Mouse (Mus musculus) liver, embryonic 14.5 days (tissue): ENCODE measurements at regions not wholly inside any gene's neighbourhood (a gene's known extent, or its start where the extent isn't known, plus 50 kb on each side); places are given as distances from the start of the nearest gene placed in this dataset.

Source experiments
- ATAC-seq: fragments of 200-750 bp; cut with Nextera tagmentation; 2 replicates; pipeline ENCODE4 v1.8.0; 2017; ENCODE audit warnings: moderate number of reproducible peaks, mild to moderate bottlenecking, moderate library complexity; ENCODE audit not compliant: insufficient read depth
- DNase-seq, 3 experiments: peaks; one replicate each; pipeline ENCODE4 v3.0.0-alpha.2; 2012 to 2013; ENCODE audit warnings: low read depth in 3 of 3, low spot score in 3 of 3
- H3K27ac ChIP-seq: fragments of 300-500 bp; sonication (generic); 2 replicates; pipeline ENCODE4 v1.5.1; 2014; ENCODE audit warnings: moderate library complexity, mild to moderate bottlenecking, control low read depth, inconsistent platforms
- H3K27me3 ChIP-seq: fragments of 300-500 bp; sonication (generic); 2 replicates; pipeline ENCODE4 v1.6.1; 2014; ENCODE audit warnings: mild to moderate bottlenecking, low read length, moderate library complexity; ENCODE audit not compliant: control insufficient read depth, insufficient read depth
- H3K36me3 ChIP-seq: fragments of 300-500 bp; sonication (generic); replicated peaks from 2 replicates; pipeline ENCODE4 v1.6.1; 2014; ENCODE audit warnings: low read depth; ENCODE audit not compliant: control insufficient read depth, insufficient read depth
- H3K4me1 ChIP-seq, 2 experiments: fragments of 200-500 bp in 1 of 2; fragments of 300-500 bp in 1 of 2; sonication (generic) in 1 of 2; replicated peaks; 2 replicates each; pipeline ENCODE4 v1.6.1; 2012 to 2014; ENCODE audit warnings: antibody characterized with exemption in 1 of 2, inconsistent platforms in 1 of 2, low read length in 1 of 2; ENCODE audit not compliant: control insufficient read depth in 2 of 2, insufficient read depth in 2 of 2
- H3K4me2 ChIP-seq: fragments of 300-500 bp; sonication (generic); 2 replicates; pipeline ENCODE4 v1.6.1; 2014; ENCODE audit warnings: low read depth, mild to moderate bottlenecking, control low read depth, moderate library complexity
- H3K4me3 ChIP-seq, 2 experiments: fragments of 200-500 bp in 1 of 2; fragments of 300-500 bp in 1 of 2; sonication (generic) in 1 of 2; 2 replicates each; pipeline ENCODE4 v1.5.1; 2012 to 2014; ENCODE audit warnings: low read depth in 2 of 2, low read length in 2 of 2, mild to moderate bottlenecking in 2 of 2, control low read depth in 1 of 2, inconsistent platforms in 1 of 2, moderate library complexity in 1 of 2; ENCODE audit not compliant: insufficient read depth in 1 of 2
- H3K9ac ChIP-seq: fragments of 300-500 bp; sonication (generic); replicated peaks from 2 replicates; pipeline ENCODE4 v1.6.1; 2014; ENCODE audit warnings: mild to moderate bottlenecking, control low read depth, moderate library complexity
- H3K9me3 ChIP-seq: fragments of 300-500 bp; sonication (generic); 2 replicates; pipeline ENCODE4 v1.6.1; 2016; ENCODE audit warnings: low read length, mixed read lengths; ENCODE audit not compliant: control insufficient read depth
- CTCF ChIP-seq: IDR thresholded peaks from 2 replicates; pipeline ENCODE4 v1.5.1; 2016; ENCODE audit warnings: antibody characterized with exemption, low read depth, control low read depth
- EP300 ChIP-seq: IDR thresholded peaks from 2 replicates; pipeline ENCODE4 v1.6.1; 2016; ENCODE audit warnings: antibody characterized with exemption, low read depth
- WGBS: fragments of 180-500 bp; shearing (Covaris S2); extraction: QIAGEN DNeasy Blood & Tissue Kit; methylation state at CpG from one replicate; pipeline ENCODE4 v1.1.7; 2014; ENCODE audit not compliant: insufficient replicate concordance; 5-methylcytosine and 5-hydroxymethylcytosine counted together

- H3K27ac ChIP-seq = no peak overlapping the region
- H3K4me3 ChIP-seq = no peak overlapping the region
- H3K36me3 ChIP-seq = no peaks in the 10 kb centered on the region
- no peaks in the 10 kb centered on the region for H3K4me1 ChIP-seq
- H3K9me3 ChIP-seq = no peaks in the 10 kb centered on the region
- TF ChIP-seq EP300 (no peak), CTCF (no peak)
- 71% methylated on average over 5 of the region's 5 CpGs for WGBS
- no peak for DNase-seq
- H3K4me2 ChIP-seq = no peak overlapping the region
- H3K9ac ChIP-seq = no peak overlapping the region
- no peaks in the 10 kb centered on the region for H3K27me3 ChIP-seq
- ATAC-seq = no peak
These were observed 254.8 kb upstream of the Rnf32 start for GRCm38 (mm10) chr5:28940972-28941371.

GRCm38 (mm10) chr5:28919296-28920063 is 276.3 kb upstream of the Rnf32 start:
- ATAC-seq = no peak
- TF ChIP-seq EP300 (no peak), CTCF (no peak)
- WGBS = 63% methylated on average over 4 of the region's 4 CpGs

GRCm38 (mm10) chr5:28904500-28904899 is 291.3 kb upstream of the Rnf32 start:
- 28% methylated on average over 4 of the region's 4 CpGs for WGBS
- Histone ChIP-seq H3K4me2 (no peak overlapping the region), H3K9me3 (no peaks in the 10 kb centered on the region), H3K4me3 (no peak overlapping the region), H3K4me1 (no peaks in the 10 kb centered on the region), H3K27ac (no peak overlapping the region), H3K27me3 (no peaks in the 10 kb centered on the region), H3K36me3 (no peaks in the 10 kb centered on the region), H3K9ac (no peak overlapping the region)
- TF ChIP-seq EP300 (no peak), CTCF (no peak)
- no peak for DNase-seq
- ATAC-seq = no peak

More at GRCm38 (mm10) chr5:28919296-28920063, 276.3 kb upstream of the Rnf32 start:
- Histone ChIP-seq H3K9ac (no peak overlapping the region), H3K4me3 (no peak overlapping the region), H3K4me1 (no peaks in the 10 kb centered on the region), H3K36me3 (no peaks in the 10 kb centered on the region), H3K4me2 (no peak overlapping the region), H3K27me3 (no peaks in the 10 kb centered on the region), H3K9me3 (no peaks in the 10 kb centered on the region), H3K27ac (no peak overlapping the region)
- no peak for DNase-seq

- TF ChIP-seq CTCF (no peak), EP300 (no peak)
- Histone ChIP-seq H3K9me3 (no peaks in the 10 kb centered on the region), H3K4me3 (no peak overlapping the region), H3K4me1 (no peaks in the 10 kb centered on the region), H3K27ac (no peak overlapping the region), H3K27me3 (no peaks in the 10 kb centered on the region), H3K36me3 (no peaks in the 10 kb centered on the region), H3K4me2 (no peak overlapping the region), H3K9ac (no peak overlapping the region)
- DNase-seq (no peak), ATAC-seq (no peak)
- WGBS = 41% methylated on average over 3 of the region's 3 CpGs
These were observed 291.9 kb upstream of the Rnf32 start for GRCm38 (mm10) chr5:28903805-28904320.

- Histone ChIP-seq H3K9ac (no peak overlapping the region), H3K4me2 (no peak overlapping the region), H3K4me3 (no peak overlapping the region), H3K27me3 (no peaks in the 10 kb centered on the region), H3K27ac (no peak overlapping the region), H3K36me3 (no peaks in the 10 kb centered on the region), H3K4me1 (no peaks in the 10 kb centered on the region), H3K9me3 (no peaks in the 10 kb centered on the region)
- DNase-seq (no peak), ATAC-seq (no peak)
- TF ChIP-seq EP300 (no peak), CTCF (no peak)
- 56% methylated on average over 10 of the region's 10 CpGs for WGBS
These were observed 303.0 kb upstream of the Rnf32 start for GRCm38 (mm10) chr5:28892703-28893249.
